Mouse (Mus musculus): Measurements from ENCODE around the gene Tfcp2. TPM values are rescaled to one million over a fixed set of nuclear protein-coding genes. Genes with fewer than 3 reads are reported as not detected.

Tfcp2 gene
- total RNA-seq (2023), result 10 to 100 TPM in 1 of 2 experiments, 1 to 10 TPM in 1; 8.3 to 11.7 TPM

DNA sequence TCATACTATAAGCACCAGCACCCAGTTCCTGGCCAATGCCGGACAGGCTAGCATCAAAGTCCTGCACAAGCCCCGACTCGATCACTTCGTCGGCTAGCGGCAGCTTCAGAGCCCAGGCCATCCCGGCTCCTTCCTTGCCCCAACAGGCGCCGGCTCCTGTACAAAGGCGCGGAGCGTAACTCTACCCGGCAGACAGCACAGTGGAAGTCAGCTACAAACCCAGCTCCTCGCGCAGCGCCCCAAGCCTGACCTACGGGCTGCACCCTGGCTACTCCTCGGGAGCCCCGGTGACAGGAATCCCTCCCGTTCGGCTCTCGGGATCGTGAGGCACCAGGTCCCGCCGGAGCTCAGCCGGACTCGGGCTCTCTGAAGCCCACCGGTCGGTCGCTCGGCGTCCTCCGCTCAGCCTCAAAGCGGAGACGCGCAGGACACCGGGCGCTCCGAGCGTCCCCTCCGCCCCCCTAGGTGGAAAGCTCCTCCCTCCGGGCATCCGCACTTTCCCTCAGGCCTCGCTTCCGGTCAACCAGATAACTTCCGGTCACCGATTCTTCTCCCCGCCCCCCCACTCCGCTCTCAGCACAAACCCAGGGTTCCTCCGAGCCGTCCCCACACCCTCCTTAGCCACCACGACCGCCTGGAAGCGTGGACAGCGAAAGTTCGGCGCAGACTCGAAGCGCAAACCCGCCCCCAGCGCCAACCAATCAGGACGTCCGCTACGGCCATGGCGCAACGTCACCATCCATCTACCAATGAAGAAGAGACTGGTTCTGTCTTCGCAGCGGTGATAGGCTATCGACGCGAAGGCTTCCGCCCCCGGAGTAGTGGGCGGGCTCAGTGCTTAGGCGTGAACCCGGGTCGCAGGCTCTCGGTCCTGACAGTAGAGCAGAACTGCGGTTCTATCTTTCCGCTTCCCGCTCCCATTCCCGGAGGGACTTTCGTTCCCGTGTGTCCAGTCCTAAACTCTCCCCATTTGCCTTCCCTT is at the start of gene Tfcp2:
Gene Tfcp2 (minus strand): TSS at position 683 of the 982 bp plus-strand sequence.

GRCm38 (mm10) chr15:100599276-100600046 is 47.7 kb upstream of the Tfcp2 start, which contains the start of gene Pou6f1:
Gene Pou6f1, minus strand, starts transcription at chr15:100599984.

GRCm38 (mm10) chr15:100495102-100495501 is 56.7 kb downstream of the Tfcp2 start, which contains the start of gene Csrnp2:
Gene Csrnp2, minus strand, starts transcription at chr15:100495488.

DNA sequence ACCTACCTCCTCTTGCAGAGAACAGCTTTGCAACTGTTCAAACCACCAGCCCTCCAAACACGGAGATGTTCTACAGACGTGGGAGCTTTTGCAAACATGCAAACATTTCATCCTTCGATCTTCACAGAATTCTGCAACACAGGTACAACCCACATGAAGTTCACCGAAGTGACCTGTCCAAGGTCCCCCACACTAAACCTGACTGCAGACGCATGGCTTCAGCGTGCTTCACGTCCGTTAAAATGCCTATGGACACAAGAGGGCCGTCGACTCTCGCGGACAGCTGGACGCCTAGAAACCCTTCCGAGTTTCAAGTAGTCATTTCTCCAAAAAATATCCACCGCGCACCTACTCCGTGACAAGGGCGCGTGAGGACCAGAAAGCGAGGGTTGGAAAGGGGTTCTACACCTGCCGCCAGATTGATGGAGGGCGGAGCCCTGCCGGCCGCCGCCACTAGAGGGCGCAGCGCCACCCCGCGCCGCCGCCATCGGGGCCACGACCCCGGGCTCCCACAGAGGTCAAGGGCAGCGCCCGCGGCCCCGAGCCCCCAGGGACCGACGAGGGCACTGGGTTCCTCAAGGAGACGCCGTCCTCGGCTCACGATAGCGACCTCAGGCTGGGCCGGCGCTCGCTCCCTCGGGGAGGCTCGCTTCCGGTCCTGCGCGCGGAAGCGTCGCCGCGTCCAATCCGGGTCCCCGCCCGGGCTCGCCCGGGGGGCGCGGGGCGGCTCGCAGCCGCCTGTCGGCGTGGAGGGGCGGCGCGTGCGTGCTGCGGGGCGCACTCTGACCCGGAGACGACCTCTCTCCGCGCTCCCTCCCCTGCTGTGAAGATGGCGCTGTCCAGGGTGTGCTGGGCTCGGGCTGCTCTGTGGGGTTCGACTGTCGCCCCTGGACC is 83.3 kb downstream of the Tfcp2 start, which contains the start of gene Letmd1:
Gene Letmd1 (plus strand): TSS at position 729 of the 894 bp plus-strand sequence.

Other genes with a start within 250 kb of the Tfcp2 start
- 10 to 100 TPM; 15.5 to 18.8 TPM for gene Mettl7a1, start 247.9 kb downstream of the Tfcp2 start, total RNA-seq (2023)
- gene Mettl7a3, start 217.1 kb downstream of the Tfcp2 start, total RNA-seq (2023), result not detected
- not detected for gene Methig1, start 198.9 kb downstream of the Tfcp2 start, total RNA-seq (2023)
- under 1 TPM in 1 of 2 experiments, not detected in 1; 0.50 TPM for gene Mettl7a2, start 198.8 kb downstream of the Tfcp2 start, total RNA-seq (2023)
- not detected for gene Higd1c, start 187.5 kb downstream of the Tfcp2 start, total RNA-seq (2023)
- not detected for gene Gm5475, start 129.9 kb downstream of the Tfcp2 start, total RNA-seq (2023)
- gene Slc11a2, start 126.9 kb downstream of the Tfcp2 start, total RNA-seq (2023), result 10 to 100 TPM; 21.4 to 21.9 TPM
- 10 to 100 TPM; 42.2 to 44.9 TPM for gene Letmd1, start 83.0 kb downstream of the Tfcp2 start, total RNA-seq (2023)
- 1 to 10 TPM; 4.2 to 6.2 TPM for gene Csrnp2, start 56.5 kb downstream of the Tfcp2 start, total RNA-seq (2023)
- gene Pou6f1, start 48.0 kb upstream of the Tfcp2 start, total RNA-seq (2023), result 10 to 100 TPM; 74.9 to 78.3 TPM
- 100 to 1,000 TPM; 545 to 575 TPM for gene Dazap2, start 63.3 kb upstream of the Tfcp2 start, total RNA-seq (2023)
- gene Smagp, start 84.9 kb upstream of the Tfcp2 start, total RNA-seq (2023), result 10 to 100 TPM; 13.0 to 17.7 TPM
- 100 to 1,000 TPM; 193 to 209 TPM for gene Bin2, start 117.5 kb upstream of the Tfcp2 start, total RNA-seq (2023)
- gene Cela1, start 135.9 kb upstream of the Tfcp2 start, total RNA-seq (2023), result 1 to 10 TPM in 1 of 2 experiments, not detected in 1; 1.1 TPM
- gene Galnt6, start 177.4 kb upstream of the Tfcp2 start, total RNA-seq (2023), result 10 to 100 TPM; 30.1 to 30.2 TPM
- 10 to 100 TPM; 10.2 to 17.3 TPM for gene Slc4a8, start 209.7 kb upstream of the Tfcp2 start, total RNA-seq (2023)